Mouse (Mus musculus) ES-Bruce4 (cell line): ENCODE measurements around the gene Mcm2. TPM values are rescaled to one million over a fixed set of nuclear protein-coding genes. Genes with fewer than 3 reads are reported as not detected.
A peak's percentile ranks its signal among the peaks of the same experiment; 100 is the strongest.

Source experiments
- H3K27ac ChIP-seq: 2 replicates; pipeline ENCODE4 v1.5.1; 2012; ENCODE audit warnings: low read length, inconsistent platforms; ENCODE audit not compliant: insufficient read depth
- H3K27me3 ChIP-seq: 2 replicates; pipeline ENCODE4 v1.6.1; 2012; ENCODE audit warnings: mild to moderate bottlenecking, low read length, inconsistent platforms; ENCODE audit not compliant: control insufficient read depth, poor library complexity, insufficient read depth, severe bottlenecking
- H3K36me3 ChIP-seq: 2 replicates; pipeline ENCODE4 v1.6.1; 2012; ENCODE audit warnings: inconsistent platforms, mild to moderate bottlenecking, low read length, moderate library complexity; ENCODE audit not compliant: control insufficient read depth, poor library complexity, insufficient read depth, severe bottlenecking
- H3K4me1 ChIP-seq: one replicate; pipeline ENCODE4 v1.8.1; 2011; ENCODE audit warnings: low read length; ENCODE audit not compliant: control insufficient read depth, insufficient read depth
- H3K4me3 ChIP-seq: 2 replicates; pipeline ENCODE4 v1.5.1; 2011; ENCODE audit warnings: low read depth, mild to moderate bottlenecking, low read length
- H3K9ac ChIP-seq: 2 replicates; pipeline ENCODE4 v1.6.1; 2012; ENCODE audit warnings: low read depth, mild to moderate bottlenecking, inconsistent platforms; ENCODE audit not compliant: poor library complexity, severe bottlenecking
- H3K9me3 ChIP-seq: replicated peaks from 2 replicates; pipeline ENCODE4 v1.6.1; 2012; ENCODE audit warnings: mild to moderate bottlenecking, low read length, inconsistent platforms; ENCODE audit not compliant: control insufficient read depth, poor library complexity, insufficient read depth, severe bottlenecking
- CTCF ChIP-seq: IDR thresholded peaks from one replicate; pipeline ENCODE4 v1.8.1; 2011; ENCODE audit warnings: low read depth, low read length
- EP300 ChIP-seq: IDR thresholded peaks from 2 replicates; pipeline ENCODE4 v1.6.1; 2011; ENCODE audit warnings: low read depth, low read length; ENCODE audit not compliant: insufficient read depth
- POLR2A ChIP-seq: IDR thresholded peaks from one replicate; pipeline ENCODE4 v1.8.1; 2011; ENCODE audit warnings: low read length; ENCODE audit not compliant: insufficient read depth
- polyA plus RNA-seq: library from polyadenylated mRNA; stranded (reverse); fragments of >200 nt; gene quantifications from 2 replicates; pipeline ENCODE4 v1.2.4, GENCODE M21; 2011; ENCODE audit warnings: low read depth; ENCODE audit not compliant: missing spikeins, insufficient read depth, insufficient read length

Mcm2 gene
- polyA plus RNA-seq, 1 experiment = 117 TPM

GRCm38 (mm10) chr6:88884195-88884594, 14.4 kb downstream of the Mcm2 start:
- no peaks in the 10 kb centered on the region for H3K27me3 ChIP-seq
- H3K9me3 ChIP-seq = no peaks in the 10 kb centered on the region
- peaks cover 71% of the 10 kb centered on the region for H3K36me3 ChIP-seq
- no peak overlapping the region for H3K4me3 ChIP-seq
- no peak overlapping the region for H3K9ac ChIP-seq
- TF ChIP-seq EP300 = 0 out of 2 replicates have a peak, but pooled peaks have one; percentile 42
- no peak for TF ChIP-seq POLR2A
- H3K4me1 ChIP-seq = peaks cover 4% of the 10 kb centered on the region
- H3K27ac ChIP-seq = peak overlapping the region; percentile 29; the same call in 1 of the 2 replicates

- H3K4me3 ChIP-seq = no peak overlapping the region
- no peak overlapping the region for H3K9ac ChIP-seq
- H3K27me3 ChIP-seq = no peaks in the 10 kb centered on the region
- no peaks in the 10 kb centered on the region for H3K9me3 ChIP-seq
- H3K36me3 ChIP-seq = peaks cover 43% of the 10 kb centered on the region
- H3K4me1 ChIP-seq = peaks cover 4% of the 10 kb centered on the region
- no peak overlapping the region for H3K27ac ChIP-seq
- TF ChIP-seq EP300 (no peak), POLR2A (no peak), CTCF (no peak)
These were observed 17.2 kb downstream of the Mcm2 start for GRCm38 (mm10) chr6:88881334-88881733.

GRCm38 (mm10) chr6:88879471-88879870, 19.1 kb downstream of the Mcm2 start:
- H3K27me3 ChIP-seq = no peaks in the 10 kb centered on the region
- no peak for TF ChIP-seq EP300
- TF ChIP-seq CTCF = peak; percentile 11
- H3K9me3 ChIP-seq = no peaks in the 10 kb centered on the region
- no peak overlapping the region for H3K27ac ChIP-seq
- H3K4me3 ChIP-seq = no peak overlapping the region
- peaks cover 25% of the 10 kb centered on the region for H3K36me3 ChIP-seq
- no peak overlapping the region for H3K9ac ChIP-seq
- peaks cover under 1% of the 10 kb centered on the region for H3K4me1 ChIP-seq

- Histone ChIP-seq H3K27ac (no peak within 1 kb of the TSS), H3K9ac (peak within 1 kb of the TSS; percentile 60), H3K9me3 (no peaks in the 10 kb centered on the region), H3K4me3 (peak within 1 kb of the TSS; percentile 61), H3K4me1 (no peaks in the 10 kb centered on the region), H3K36me3 (no peaks in the 10 kb centered on the region), H3K27me3 (no peaks in the 10 kb centered on the region; the same call in 1 of the 2 replicates)
- TF ChIP-seq EP300 (no peak), CTCF (no peak), POLR2A (no peak)
These were observed 23.6 kb downstream of the Mcm2 start, which contains the start of gene Podxl2 for GRCm38 (mm10) chr6:88874868-88875508. Gene Podxl2 (minus strand): TSS chr6:88875044.

GRCm38 (mm10) chr6:88873965-88874867, 24.4 kb downstream of the Mcm2 start:
- no peak for TF ChIP-seq CTCF
- no peak for TF ChIP-seq POLR2A
- Histone ChIP-seq H3K4me3 (peak overlapping the region; percentile 61), H3K9me3 (no peaks in the 10 kb centered on the region), H3K27ac (no peak overlapping the region), H3K27me3 (no peaks in the 10 kb centered on the region; the same call in 1 of the 2 replicates), H3K36me3 (no peaks in the 10 kb centered on the region), H3K9ac (peak overlapping the region; percentile 60), H3K4me1 (no peaks in the 10 kb centered on the region)

- no peak overlapping the region for H3K9ac ChIP-seq
- TF ChIP-seq EP300 = no peak
- no peak for TF ChIP-seq POLR2A
- TF ChIP-seq CTCF = no peak
- H3K4me1 ChIP-seq = no peaks in the 10 kb centered on the region
- no peak overlapping the region for H3K4me3 ChIP-seq
- H3K27me3 ChIP-seq = no peaks in the 10 kb centered on the region; the same call in 1 of the 2 replicates
- no peaks in the 10 kb centered on the region for H3K9me3 ChIP-seq
- H3K27ac ChIP-seq = no peak overlapping the region
- no peaks in the 10 kb centered on the region for H3K36me3 ChIP-seq
These were observed 25.8 kb downstream of the Mcm2 start for GRCm38 (mm10) chr6:88872811-88873210.
